22 mouse cellular contexts compared by ENCODE assay signal in the genomic region with DNA sequence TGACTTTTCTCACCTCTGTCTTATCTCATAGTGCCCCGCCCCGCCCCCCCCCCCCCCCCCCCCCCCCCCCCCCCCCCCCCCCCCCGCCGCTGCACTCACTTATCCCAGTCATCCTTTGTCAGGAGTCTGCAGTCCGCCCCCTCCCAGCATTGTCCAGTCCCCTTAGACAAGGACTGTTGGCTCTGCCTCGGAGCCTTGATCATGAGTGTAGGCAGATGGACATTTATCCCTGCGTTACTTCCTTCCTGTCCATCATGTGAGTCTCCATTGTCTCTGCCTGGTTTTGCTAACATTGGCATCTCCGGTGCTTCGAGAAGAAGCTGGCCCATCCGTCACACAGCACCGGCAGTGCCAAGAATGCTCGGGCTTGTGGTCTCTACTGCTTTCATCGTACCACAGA.
"Had no signal": no experiment of that assay in that cellular context is flagged by ENCODE, and none has a peak within 500 bp of the region (broad histone marks: within the 10 kb centered on the region; RNA-seq: fewer than 3 reads in every experiment).

No protein-coding gene starts in this region.

- H3K9me3 ChIP-seq: limb, embryonic 12.5 days; limb, embryonic 15.5 days; midbrain, embryonic 12.5 days; midbrain, embryonic 15.5 days; neural tube, embryonic 12.5 days; neural tube, embryonic 15.5 days had no signal

- H3K9ac ChIP-seq: limb, embryonic 12.5 days; limb, embryonic 15.5 days; liver, embryonic 14.5 days; liver, postnatal 0 days; midbrain, embryonic 12.5 days; midbrain, embryonic 15.5 days; neural tube, embryonic 12.5 days; neural tube, embryonic 15.5 days had no signal

- ATAC-seq: intestine, embryonic 16.5 days; liver, postnatal 0 days; midbrain, embryonic 15.5 days had no signal

- H3K36me3 ChIP-seq: limb, embryonic 12.5 days; limb, embryonic 15.5 days; midbrain, embryonic 12.5 days; midbrain, embryonic 15.5 days; neural tube, embryonic 12.5 days; neural tube, embryonic 15.5 days had no signal

- DNase-seq: kidney, adult 18-20 months; kidney, postnatal 25 days; layer of hippocampus, adult 9-11 months; layer of hippocampus, postnatal 36 days; left cerebral cortex, postnatal 4 days; liver, postnatal 0 days; retina, postnatal 1 day; thymus, adult 18-20 months; thymus, postnatal 36 days had no signal

- H3K27ac ChIP-seq: kidney, postnatal 0 days; layer of hippocampus, adult 2 months; left cerebral cortex, adult 2 months; limb, embryonic 12.5 days; limb, embryonic 15.5 days; liver, embryonic 14.5 days; macrophage; midbrain, embryonic 12.5 days; midbrain, embryonic 15.5 days; neural tube, embryonic 12.5 days; neural tube, embryonic 15.5 days had no signal

- H3K4me3 ChIP-seq: layer of hippocampus, adult 2 months; left cerebral cortex, adult 2 months; limb, embryonic 12.5 days; limb, embryonic 15.5 days; midbrain, embryonic 12.5 days; midbrain, embryonic 15.5 days; neural tube, embryonic 12.5 days; neural tube, embryonic 15.5 days had no signal

- H3K27me3 ChIP-seq: limb, embryonic 12.5 days; limb, embryonic 15.5 days; midbrain, embryonic 15.5 days; neural tube, embryonic 12.5 days; neural tube, embryonic 15.5 days had no signal

- H3K4me2 ChIP-seq: limb, embryonic 12.5 days; limb, embryonic 15.5 days; liver, embryonic 11.5 days; midbrain, embryonic 12.5 days; midbrain, embryonic 15.5 days; neural tube, embryonic 12.5 days; neural tube, embryonic 15.5 days had no signal

- H3K4me1 ChIP-seq: limb, embryonic 15.5 days; neural tube, embryonic 12.5 days had no signal
